Mouse (Mus musculus): ENCODE measurements around the gene Akap1. TPM values are rescaled to one million over a fixed set of nuclear protein-coding genes. Genes with fewer than 3 reads are reported as not detected.

Gene Akap1
- polyA plus RNA-seq, 1 experiment from 2014 or later = 16.8 TPM

DNA sequence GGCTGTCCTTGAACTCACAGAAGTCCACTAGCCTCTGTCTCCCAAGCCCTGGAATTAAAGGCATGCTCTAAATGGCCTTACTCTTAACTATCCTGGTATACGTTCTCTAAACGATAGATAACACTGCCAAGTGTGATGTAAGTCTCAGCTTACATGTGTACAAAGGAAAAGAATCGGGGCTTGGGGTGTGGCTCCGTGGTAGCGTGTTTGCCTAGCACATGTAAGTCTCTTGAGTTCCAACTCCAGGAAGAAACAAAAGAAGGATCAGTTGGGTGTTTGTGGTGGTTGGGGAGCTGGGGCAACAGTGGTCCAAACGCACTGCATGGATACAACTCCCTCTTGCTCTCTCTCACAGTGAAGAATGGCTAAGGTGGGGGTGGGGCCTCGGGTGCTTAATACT is 77.6 kb downstream of the Akap1 start:
- 89% methylated on average over 7 of the region's 7 CpGs for WGBS
- no peaks in the 10 kb centered on the region for H3K27me3 ChIP-seq (ENCODE audit: low read depth, poor library complexity, severe bottlenecking)

DNA sequence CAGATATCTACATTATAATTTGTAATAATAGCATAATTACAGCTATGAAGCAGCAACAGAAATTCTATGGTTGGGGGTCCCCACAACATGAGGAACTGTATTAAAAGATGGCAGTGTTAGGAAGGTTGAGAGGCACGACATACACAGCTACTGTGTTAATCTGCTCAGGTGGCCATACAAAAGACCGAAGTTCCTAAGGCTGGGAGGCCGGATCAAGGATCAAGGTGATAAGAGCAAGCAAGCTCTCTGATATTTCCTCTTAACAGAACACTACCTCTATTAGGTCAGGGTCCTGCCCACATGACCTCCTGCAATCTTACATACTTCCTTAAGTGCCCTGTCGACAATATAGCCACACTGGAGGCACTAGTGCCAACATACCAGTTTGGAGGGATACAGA is 80.9 kb downstream of the Akap1 start:
- Histone ChIP-seq H3K9me3 (replicated peaks) (no peaks in the 10 kb centered on the region), H3K27me3 (ENCODE audit: low read depth, poor library complexity, severe bottlenecking) (no peaks in the 10 kb centered on the region), H3K36me3 (no peaks in the 10 kb centered on the region), H3K4me3 (no peak overlapping the region), H3K27ac (no peak overlapping the region), H3K4me1 (no peaks in the 10 kb centered on the region)
- no peak for DNase-seq (ENCODE audit: low spot score)
- WGBS = 86% methylated on average over 4 of the region's 4 CpGs

More for the DNA sequence above, 77.6 kb downstream of the Akap1 start:
- H3K36me3 ChIP-seq = no peaks in the 10 kb centered on the region
- H3K9me3 ChIP-seq (replicated peaks) = no peaks in the 10 kb centered on the region
- no peak for DNase-seq (ENCODE audit: low spot score)
- no peak overlapping the region for H3K4me3 ChIP-seq
- H3K27ac ChIP-seq = no peak overlapping the region
- H3K4me1 ChIP-seq = no peaks in the 10 kb centered on the region

DNA sequence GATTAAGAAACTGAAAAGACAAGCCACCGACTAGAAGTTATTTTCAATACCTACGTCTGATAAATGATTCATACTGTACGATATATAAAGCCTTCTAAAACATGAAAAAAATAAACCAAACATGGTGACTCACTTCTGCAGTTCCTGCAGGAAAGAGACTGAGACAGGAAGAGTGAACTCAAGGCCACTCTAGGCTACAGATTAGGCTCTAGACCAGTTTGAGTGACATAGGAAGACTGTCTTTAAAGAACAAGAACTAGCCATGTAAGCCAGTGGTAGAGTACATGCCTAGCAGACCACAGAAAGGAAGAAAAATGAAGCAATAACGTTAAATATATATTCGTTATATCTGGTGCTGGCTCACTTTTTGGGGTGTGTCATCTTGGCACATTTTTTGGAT is 81.9 kb downstream of the Akap1 start:
- Histone ChIP-seq H3K36me3 (no peaks in the 10 kb centered on the region), H3K27me3 (ENCODE audit: low read depth, poor library complexity, severe bottlenecking) (no peaks in the 10 kb centered on the region), H3K27ac (no peak overlapping the region), H3K4me1 (no peaks in the 10 kb centered on the region), H3K9me3 (replicated peaks) (no peaks in the 10 kb centered on the region), H3K4me3 (no peak overlapping the region)
- 93% methylated on average over 5 of the region's 5 CpGs for WGBS
- DNase-seq (ENCODE audit: low spot score) = no peak

Other genes starting within 250 kb of the Akap1 start
- gene Msi2, start 146.1 kb downstream of the Akap1 start, polyA plus RNA-seq (2016; fragmentation: Nextera tagmentation; extraction: Ambion mirVana) = 16.8 and 18.1 TPM in 2 replicates
- gene Scpep1, start 90.9 kb upstream of the Akap1 start, polyA plus RNA-seq (2016; fragmentation: Nextera tagmentation; extraction: Ambion mirVana) = 63.3 and 65.9 TPM in 2 replicates
- not detected in 2 replicates for gene Elobl, start 102.3 kb upstream of the Akap1 start, polyA plus RNA-seq (2016; fragmentation: Nextera tagmentation; extraction: Ambion mirVana)
- gene Coil, start 105.7 kb upstream of the Akap1 start, polyA plus RNA-seq (2016; fragmentation: Nextera tagmentation; extraction: Ambion mirVana) = 25.9 and 28.7 TPM in 2 replicates
- gene Trim25, start 134.8 kb upstream of the Akap1 start, polyA plus RNA-seq (2016; fragmentation: Nextera tagmentation; extraction: Ambion mirVana) = 3.0 and 3.4 TPM in 2 replicates
- gene Dgke, start 202.3 kb upstream of the Akap1 start, polyA plus RNA-seq (2016; fragmentation: Nextera tagmentation; extraction: Ambion mirVana) = 3.7 and 5.6 TPM in 2 replicates
- gene Gm525, start 209.3 kb upstream of the Akap1 start, polyA plus RNA-seq (2016; fragmentation: Nextera tagmentation; extraction: Ambion mirVana) = not detected in 2 replicates

All from limb, embryonic 10.5 days (tissue).